Mouse (Mus musculus) kidney, adult 2 months (tissue): ENCODE data around the gene Slc25a47. TPM values are rescaled to one million over a fixed set of nuclear protein-coding genes. Genes with fewer than 3 reads are reported as not detected.
"Not testable (repeated sequence)": the region's sequence is repeated elsewhere in the genome, so short reads cannot be mapped to it uniquely, and the experiment has no call there.

Experiments
- DNase-seq: peaks from one replicate; pipeline ENCODE4 v3.0.0; 2021
- H3K27ac ChIP-seq: fragments of 200-500 bp; 2 replicates; pipeline ENCODE4 v1.5.1; 2012; ENCODE audit warnings: low read depth, low read length, control low read depth, inconsistent platforms; ENCODE audit not compliant: insufficient read depth
- H3K27me3 ChIP-seq: fragments of 200-500 bp; replicated peaks from 2 replicates; pipeline ENCODE4 v1.6.1; 2012; ENCODE audit warnings: mild to moderate bottlenecking, moderate library complexity, low read length, inconsistent platforms; ENCODE audit not compliant: control insufficient read depth, insufficient read depth
- H3K36me3 ChIP-seq: fragments of 200-500 bp; 2 replicates; pipeline ENCODE4 v1.6.1; 2012; ENCODE audit warnings: mild to moderate bottlenecking, moderate library complexity, low read length, inconsistent platforms; ENCODE audit not compliant: control insufficient read depth, insufficient read depth
- H3K4me1 ChIP-seq: fragments of 200-500 bp; 2 replicates; pipeline ENCODE4 v1.6.1; 2011; ENCODE audit warnings: low read length; ENCODE audit not compliant: control insufficient read depth, insufficient read depth
- H3K4me3 ChIP-seq: fragments of 200-500 bp; 2 replicates; pipeline ENCODE4 v1.5.1; 2011; ENCODE audit warnings: mild to moderate bottlenecking, low read depth, low read length, control low read depth; ENCODE audit not compliant: insufficient read depth
- CTCF ChIP-seq: fragments of 200-500 bp; conservative IDR thresholded peaks from 2 replicates; pipeline ENCODE4 v1.5.1; 2011; ENCODE audit warnings: low read depth, mild to moderate bottlenecking, control low read depth, low read length, moderate library complexity, mixed read lengths; ENCODE audit not compliant: insufficient read depth, insufficient read length
- POLR2A ChIP-seq: fragments of 200-500 bp; IDR thresholded peaks from one replicate; pipeline ENCODE4 v1.6.1; 2011; ENCODE audit warnings: low read depth, low read length, control low read depth
- WGBS: fragments of 180-500 bp; shearing (Covaris S2); methylation state at CpG from one replicate; pipeline ENCODE4 v1.1.7; 2018; 5-methylcytosine and 5-hydroxymethylcytosine counted together
- polyA plus RNA-seq: library from polyadenylated mRNA; depleted of rRNA; stranded (reverse); fragments of >200 nt; gene quantifications from 2 replicates; pipeline ENCODE4 v1.2.3, GENCODE M21; 2012

Gene Slc25a47
- polyA plus RNA-seq, 1 experiment = 7.0 TPM

GRCm38 (mm10) chr12:108833408-108833807, 2.4 kb upstream of the Slc25a47 start:
- Histone ChIP-seq H3K27ac (peak overlapping the region; percentile 45), H3K27me3 (no peaks in the 10 kb centered on the region), H3K4me1 (peaks cover 21% of the 10 kb centered on the region), H3K36me3 (no peaks in the 10 kb centered on the region), H3K4me3 (no peak overlapping the region)
- DNase-seq = no peak
- TF ChIP-seq CTCF (no peak), POLR2A (no peak)
- WGBS = 77% methylated on average over 3 of the region's 3 CpGs

DNA sequence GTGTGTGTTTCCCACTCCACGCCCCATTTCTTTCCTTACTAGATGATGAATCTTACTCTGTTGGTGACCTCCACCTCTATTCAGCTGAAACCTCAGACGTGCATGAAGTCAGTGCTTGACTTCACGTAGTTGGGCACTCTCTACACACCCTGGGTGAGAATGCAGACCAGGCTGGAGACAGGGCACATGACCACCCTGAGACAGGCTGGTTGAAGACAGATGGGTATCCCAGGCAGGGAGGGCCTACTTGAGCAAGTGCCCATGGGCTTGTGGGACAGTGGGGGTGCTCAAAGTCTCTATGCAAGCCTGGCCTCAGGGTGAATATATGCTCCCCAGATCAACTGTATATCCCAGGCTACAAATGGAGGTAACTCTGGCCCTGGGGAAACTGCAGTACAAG, 1.5 kb upstream of the Slc25a47 start:
- no peak for DNase-seq
- Histone ChIP-seq H3K4me3 (no peak overlapping the region), H3K36me3 (no peaks in the 10 kb centered on the region), H3K27me3 (no peaks in the 10 kb centered on the region), H3K27ac (no peak overlapping the region), H3K4me1 (peaks cover 21% of the 10 kb centered on the region)
- no peak for TF ChIP-seq POLR2A
- no peak for TF ChIP-seq CTCF
- WGBS = 86% methylated on average over 3 of the region's 3 CpGs

- peaks cover 21% of the 10 kb centered on the region for H3K4me1 ChIP-seq
- WGBS = 39% methylated on average over 5 of the region's 5 CpGs
- H3K4me3 ChIP-seq = peak overlapping the region; percentile 76
- H3K36me3 ChIP-seq = no peaks in the 10 kb centered on the region
- no peaks in the 10 kb centered on the region for H3K27me3 ChIP-seq
- no peak overlapping the region for H3K27ac ChIP-seq
- no peak for TF ChIP-seq CTCF
- TF ChIP-seq POLR2A = no peak
- DNase-seq = no peak
Observed at GRCm38 (mm10) chr12:108834786-108835185, 1.1 kb upstream of the Slc25a47 start.

- DNase-seq = no peak
- WGBS = 4% methylated on average over 51 of the region's 51 CpGs
- H3K4me3 ChIP-seq = peak overlapping the region; percentile 76
- peak overlapping the region; percentile 41 for H3K27ac ChIP-seq
- TF ChIP-seq POLR2A (no peak), CTCF (no peak)
- no peaks in the 10 kb centered on the region for H3K36me3 ChIP-seq
- H3K4me1 ChIP-seq = peaks cover 21% of the 10 kb centered on the region
- H3K27me3 ChIP-seq = no peaks in the 10 kb centered on the region
Observed at GRCm38 (mm10) chr12:108835208-108835839, 522 bp upstream of the Slc25a47 start.

GRCm38 (mm10) chr12:108836722-108837121, 876 bp downstream of the Slc25a47 start:
- no peaks in the 10 kb centered on the region for H3K36me3 ChIP-seq
- H3K27me3 ChIP-seq = no peaks in the 10 kb centered on the region
- DNase-seq = no peak
- H3K27ac ChIP-seq = peak overlapping the region; percentile 84; the same call in 1 of the 2 replicates
- peaks cover 21% of the 10 kb centered on the region for H3K4me1 ChIP-seq
- WGBS = 49% methylated on average over 7 of the region's 7 CpGs
- H3K4me3 ChIP-seq = peak overlapping the region; percentile 65
- TF ChIP-seq CTCF (no peak), POLR2A (no peak)

DNA sequence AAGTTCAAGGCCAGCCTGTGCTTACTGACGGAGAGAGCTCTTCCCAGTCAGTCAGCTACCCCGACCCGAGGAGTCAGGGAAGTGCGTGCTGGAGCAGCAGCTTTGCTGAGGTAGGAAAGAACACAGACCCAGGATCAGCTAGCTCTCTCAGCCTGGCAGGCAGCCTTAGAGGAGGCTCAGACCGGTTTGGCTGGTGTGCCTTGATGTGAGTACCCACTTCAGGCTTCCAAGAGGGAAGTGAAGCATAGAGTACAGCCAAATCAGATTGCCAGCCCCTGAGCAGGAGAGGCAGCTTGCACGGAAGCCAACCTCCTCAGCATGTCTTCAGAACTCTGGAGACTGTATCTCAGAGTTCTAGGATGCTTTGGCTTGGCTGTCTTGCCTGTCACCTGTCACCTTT, 5.3 kb downstream of the Slc25a47 start:
- H3K4me1 ChIP-seq = peaks cover 11% of the 10 kb centered on the region
- peak; percentile 67 for DNase-seq
- H3K27ac ChIP-seq = peak overlapping the region; percentile 48; the same call in 1 of the 2 replicates
- H3K36me3 ChIP-seq = no peaks in the 10 kb centered on the region
- WGBS = 65% methylated on average over 6 of the region's 6 CpGs
- TF ChIP-seq POLR2A (no peak), CTCF (no peak)
- no peaks in the 10 kb centered on the region for H3K27me3 ChIP-seq
- no peak overlapping the region for H3K4me3 ChIP-seq

DNA sequence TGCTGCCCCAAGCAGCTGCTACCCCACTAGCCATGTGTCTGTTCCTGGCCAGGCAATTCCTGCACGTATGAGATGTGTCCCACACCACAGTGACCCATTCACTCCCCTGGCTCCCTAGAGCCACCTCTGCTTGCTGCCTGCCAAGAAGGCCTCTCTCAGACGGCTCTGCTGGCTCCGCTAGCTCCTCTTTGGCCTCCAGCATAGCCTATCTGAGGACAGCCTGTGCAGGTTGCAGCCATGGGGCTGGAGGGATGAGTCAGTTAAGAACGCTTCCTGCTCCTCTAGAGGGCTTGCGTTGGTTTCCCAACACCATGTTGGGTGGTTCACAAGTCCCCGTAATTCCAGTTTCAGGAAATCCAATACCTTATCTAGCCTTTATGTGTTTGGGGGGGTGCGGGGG, 6.8 kb downstream of the Slc25a47 start:
- Histone ChIP-seq H3K27me3 (no peaks in the 10 kb centered on the region), H3K4me3 (no peak overlapping the region), H3K4me1 (peaks cover under 1% of the 10 kb centered on the region; the same call in 1 of the 2 replicates), H3K36me3 (no peaks in the 10 kb centered on the region), H3K27ac (no peak overlapping the region)
- 87% methylated on average over 7 of the region's 7 CpGs for WGBS
- TF ChIP-seq CTCF (no peak), POLR2A (no peak)
- no peak for DNase-seq

- not testable (repeated sequence) for H3K27me3 ChIP-seq, H3K27ac ChIP-seq, H3K36me3 ChIP-seq, H3K4me3 ChIP-seq, H3K4me1 ChIP-seq
- peak; percentile 42 for TF ChIP-seq CTCF
- peak; percentile 29 for DNase-seq
- 93% methylated on average over 3 of the region's 3 CpGs for WGBS
Observed at GRCm38 (mm10) chr12:108848033-108848432, 12.2 kb downstream of the Slc25a47 start.
